Mouse (Mus musculus) heart, postnatal 0 days (tissue): ENCODE measurements at regions not wholly inside any gene's neighbourhood (a gene's known extent, or its start where the extent isn't known, plus 50 kb on each side); places are given as distances from the start of the nearest gene placed in this dataset.

ENCODE experiments used
- ATAC-seq: fragments of 200-750 bp; cut with Nextera tagmentation; 2 replicates; pipeline ENCODE4 v1.8.0; 2017; ENCODE audit warnings: low read depth, moderate number of reproducible peaks, moderate library complexity; ENCODE audit not compliant: insufficient read depth
- DNase-seq: peaks from one replicate; pipeline ENCODE4 v3.0.0-alpha.2; 2016; ENCODE audit warnings: low spot score
- H3K27ac ChIP-seq: fragments of 300-500 bp; sonication (generic); 2 replicates; pipeline ENCODE4 v1.5.1; 2014; ENCODE audit warnings: low read depth, mild to moderate bottlenecking
- H3K27me3 ChIP-seq: fragments of 300-500 bp; sonication (generic); 2 replicates; pipeline ENCODE4 v1.6.1; 2014; ENCODE audit warnings: low read length, mixed read lengths; ENCODE audit not compliant: control insufficient read depth, insufficient read depth
- H3K36me3 ChIP-seq: fragments of 300-500 bp; sonication (generic); replicated peaks from 2 replicates; pipeline ENCODE4 v1.6.1; 2014; ENCODE audit warnings: low read length, mixed read lengths; ENCODE audit not compliant: control insufficient read depth, insufficient read depth
- H3K4me1 ChIP-seq: fragments of 300-500 bp; sonication (generic); 2 replicates; pipeline ENCODE4 v1.6.1; 2014; ENCODE audit warnings: antibody characterized with exemption; ENCODE audit not compliant: control insufficient read depth, insufficient read depth
- H3K4me2 ChIP-seq: fragments of 300-500 bp; sonication (generic); 2 replicates; pipeline ENCODE4 v1.6.1; 2014; ENCODE audit warnings: low read depth, mild to moderate bottlenecking, low read length, moderate library complexity
- H3K4me3 ChIP-seq: fragments of 300-500 bp; sonication (generic); 2 replicates; pipeline ENCODE4 v1.5.1; 2014; ENCODE audit warnings: low read depth, low read length
- H3K9ac ChIP-seq: fragments of 300-500 bp; sonication (generic); replicated peaks from 2 replicates; pipeline ENCODE4 v1.6.1; 2014; ENCODE audit warnings: low read depth, low read length, mixed read lengths
- H3K9me3 ChIP-seq: fragments of 300-500 bp; sonication (generic); replicated peaks from 2 replicates; pipeline ENCODE4 v1.6.1; 2016; ENCODE audit warnings: low read length; ENCODE audit not compliant: control insufficient read depth
- CTCF ChIP-seq: IDR thresholded peaks from 2 replicates; pipeline ENCODE4 v1.5.1; 2016; ENCODE audit warnings: antibody characterized with exemption, control low read depth, low read depth
- EP300 ChIP-seq: IDR thresholded peaks from 2 replicates; pipeline ENCODE4 v1.6.1; 2016; ENCODE audit warnings: antibody characterized with exemption, low read depth
- WGBS: fragments of 180-500 bp; shearing (Covaris S2); extraction: QIAGEN DNeasy Blood & Tissue Kit; methylation state at CpG from one replicate; pipeline ENCODE4 v1.1.7; 2014; 5-methylcytosine and 5-hydroxymethylcytosine counted together

DNA sequence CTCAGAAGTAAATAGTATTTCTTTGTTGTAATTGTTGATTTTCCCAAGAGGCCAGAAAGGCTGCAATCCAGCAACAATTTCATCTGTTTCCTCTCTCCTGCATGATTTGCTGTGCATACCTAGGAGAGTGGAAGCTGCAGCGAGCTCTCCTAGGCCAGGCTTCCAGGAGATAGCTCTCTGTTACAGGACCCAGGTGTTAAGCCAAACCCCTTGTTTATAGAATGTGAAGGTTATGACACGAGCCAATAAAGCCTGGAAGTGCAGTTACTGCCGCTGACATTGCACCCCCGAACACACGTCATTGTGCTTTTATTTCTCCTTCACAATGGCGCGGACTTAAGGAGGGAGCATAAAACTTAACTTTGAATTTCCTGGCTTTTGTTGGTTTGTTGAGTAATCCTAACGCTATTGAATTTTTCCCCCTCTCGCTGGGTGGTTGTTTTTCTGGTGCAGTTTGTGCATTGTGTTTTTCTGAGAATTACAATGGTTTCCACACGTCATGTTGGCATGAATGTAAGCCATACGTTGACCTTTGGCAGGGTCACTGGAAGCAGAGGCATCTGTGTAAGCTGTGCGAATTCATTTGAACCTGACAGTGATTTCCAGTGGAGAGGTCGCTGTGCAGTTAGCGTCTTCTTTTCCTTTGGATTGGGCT lies 145.1 kb downstream of the Mtx2 start:
- TF ChIP-seq EP300 = no peak
- no peak for TF ChIP-seq CTCF
- Histone ChIP-seq H3K27ac (peak overlapping the region; percentile 16), H3K4me2 (no peak overlapping the region), H3K27me3 (no peaks in the 10 kb centered on the region), H3K9ac (no peak overlapping the region), H3K4me1 (no peaks in the 10 kb centered on the region), H3K36me3 (no peaks in the 10 kb centered on the region), H3K4me3 (no peak overlapping the region), H3K9me3 (no peaks in the 10 kb centered on the region)
- DNase-seq (peak; percentile 26), ATAC-seq (peak; percentile 39)
- 55% methylated on average over 14 of the region's 14 CpGs for WGBS

DNA sequence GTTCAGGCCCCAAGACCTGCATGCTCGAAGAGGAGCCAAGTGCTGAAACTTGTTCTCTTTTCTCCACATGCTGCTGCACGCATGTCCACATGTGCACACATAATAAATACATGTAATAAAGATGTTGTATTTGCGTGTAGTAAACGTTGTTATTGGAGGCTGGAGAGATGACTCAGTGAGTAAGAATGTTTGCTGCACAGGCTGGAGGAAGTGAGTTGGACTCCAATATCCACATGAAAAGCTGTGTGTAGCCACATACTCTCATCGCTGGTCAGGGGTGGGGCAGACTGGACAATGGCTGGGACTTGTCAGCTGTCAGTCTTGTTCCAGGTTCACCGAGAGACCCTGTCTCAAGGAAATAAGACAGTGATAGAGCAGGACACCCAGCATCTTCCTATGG lies 147.8 kb downstream of the Mtx2 start:
- H3K4me1 ChIP-seq = no peaks in the 10 kb centered on the region
- no peak for TF ChIP-seq CTCF
- no peak for TF ChIP-seq EP300
- no peak overlapping the region for H3K4me2 ChIP-seq
- no peak overlapping the region for H3K27ac ChIP-seq
- H3K27me3 ChIP-seq = no peaks in the 10 kb centered on the region
- H3K36me3 ChIP-seq = no peaks in the 10 kb centered on the region
- no peak for DNase-seq
- H3K9me3 ChIP-seq = no peaks in the 10 kb centered on the region
- H3K4me3 ChIP-seq = no peak overlapping the region
- no peak for ATAC-seq
- 51% methylated on average over 6 of the region's 6 CpGs for WGBS
- H3K9ac ChIP-seq = no peak overlapping the region

- DNase-seq = no peak
- Histone ChIP-seq H3K4me1 (no peaks in the 10 kb centered on the region), H3K4me3 (no peak overlapping the region), H3K9me3 (no peaks in the 10 kb centered on the region), H3K9ac (no peak overlapping the region), H3K27me3 (no peaks in the 10 kb centered on the region), H3K4me2 (peak overlapping the region; percentile 47), H3K36me3 (no peaks in the 10 kb centered on the region), H3K27ac (no peak overlapping the region)
- 66% methylated on average over 16 of the region's 16 CpGs for WGBS
- TF ChIP-seq CTCF (no peak), EP300 (no peak)
- ATAC-seq = no peak
Observed at GRCm38 (mm10) chr2:74974595-74975325, 149.2 kb downstream of the Mtx2 start.

DNA sequence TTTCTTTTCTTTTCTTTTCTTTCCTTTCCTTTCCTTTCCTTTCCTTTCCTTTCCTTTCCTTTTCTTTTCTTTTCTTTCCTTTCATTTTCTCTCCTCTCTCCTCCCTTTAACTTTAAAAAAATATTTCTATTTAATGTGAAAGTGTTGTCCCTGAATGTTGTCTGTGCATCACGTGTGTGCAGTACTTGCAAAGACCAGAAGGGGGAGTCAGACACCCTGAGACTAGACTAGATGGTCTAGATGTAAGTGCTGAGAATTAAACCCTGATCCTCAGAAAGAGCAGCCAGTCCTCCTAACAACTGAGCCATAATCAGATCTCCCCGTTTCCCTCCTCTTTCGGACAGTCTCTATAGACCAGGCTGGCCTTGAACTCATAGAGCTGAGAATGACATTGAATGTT lies 151.7 kb downstream of the Mtx2 start:
- no peaks in the 10 kb centered on the region for H3K36me3 ChIP-seq
- TF ChIP-seq EP300 (no peak), CTCF (no peak)
- H3K4me3 ChIP-seq = no peak overlapping the region
- no peaks in the 10 kb centered on the region for H3K9me3 ChIP-seq
- no peaks in the 10 kb centered on the region for H3K4me1 ChIP-seq
- WGBS = 92% methylated on average over 3 of the region's 3 CpGs
- H3K9ac ChIP-seq = no peak overlapping the region
- no peak overlapping the region for H3K4me2 ChIP-seq
- H3K27ac ChIP-seq = no peak overlapping the region
- H3K27me3 ChIP-seq = no peaks in the 10 kb centered on the region
- ATAC-seq = no peak
- DNase-seq = no peak

DNA sequence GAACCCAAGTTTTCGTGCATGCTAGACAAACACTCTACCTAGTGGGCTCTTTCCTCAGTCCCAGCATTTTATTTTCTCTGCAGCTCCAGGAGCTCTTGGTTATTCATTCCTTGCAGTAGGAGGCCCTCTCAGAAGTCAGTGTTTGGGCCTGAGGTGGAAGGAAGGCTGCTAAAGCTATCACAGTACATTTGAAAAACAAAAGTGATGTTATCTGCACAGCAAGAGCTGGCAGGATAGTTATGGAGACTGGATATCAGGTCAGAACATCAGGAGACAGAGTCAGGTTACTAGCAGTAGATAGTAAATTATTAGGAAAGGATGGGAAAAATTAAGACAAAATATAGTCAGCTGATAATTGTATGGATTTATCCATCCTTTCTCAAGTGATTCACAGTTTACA lies 152.2 kb downstream of the Mtx2 start:
- Histone ChIP-seq H3K36me3 (no peaks in the 10 kb centered on the region), H3K4me1 (no peaks in the 10 kb centered on the region), H3K27me3 (no peaks in the 10 kb centered on the region), H3K27ac (no peak overlapping the region), H3K4me3 (no peak overlapping the region), H3K9me3 (no peaks in the 10 kb centered on the region), H3K4me2 (no peak overlapping the region), H3K9ac (no peak overlapping the region)
- no peak for TF ChIP-seq EP300
- TF ChIP-seq CTCF = no peak
- DNase-seq = no peak
- 89% methylated on average over 1 of the region's 1 CpGs for WGBS
- no peak for ATAC-seq
